Mouse (Mus musculus): ENCODE measurements around the gene Olfr353.

Gene Olfr353

GRCm38 (mm10) chr2:36892836-36893235, at the start of gene Olfr353:
Gene Olfr353 (minus strand): TSS chr2:36892936.
- DNase-seq = no peak

DNA sequence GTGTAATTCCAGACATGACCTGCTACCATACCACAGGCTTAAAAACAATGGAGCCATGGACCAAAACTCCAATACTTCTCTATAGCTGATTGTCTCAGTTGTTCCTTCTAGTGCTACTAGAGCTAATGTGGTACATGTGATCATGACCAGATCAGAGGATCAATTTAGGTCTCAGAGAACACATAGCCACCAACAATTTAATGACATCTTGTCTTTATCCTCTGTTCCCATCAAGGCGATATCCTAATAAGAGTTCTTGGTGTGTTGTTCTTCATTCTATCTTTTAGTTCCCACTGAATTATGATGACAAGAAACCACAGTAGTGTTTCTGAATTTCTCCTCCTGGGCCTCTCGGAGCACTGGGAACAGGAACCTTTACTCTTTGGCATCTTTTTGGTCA, 44.1 kb upstream of the Olfr353 start, which contains the start of gene Olfr356:
Gene Olfr356 (plus strand): TSS at position 301 of the 400 bp plus-strand sequence.
- no peak for DNase-seq

GRCm38 (mm10) chr2:36928797-36929196, 36.1 kb upstream of the Olfr353 start, which contains the start of gene Olfr355:
Gene Olfr355 (minus strand): TSS chr2:36928897.
- no peak for DNase-seq

DNA sequence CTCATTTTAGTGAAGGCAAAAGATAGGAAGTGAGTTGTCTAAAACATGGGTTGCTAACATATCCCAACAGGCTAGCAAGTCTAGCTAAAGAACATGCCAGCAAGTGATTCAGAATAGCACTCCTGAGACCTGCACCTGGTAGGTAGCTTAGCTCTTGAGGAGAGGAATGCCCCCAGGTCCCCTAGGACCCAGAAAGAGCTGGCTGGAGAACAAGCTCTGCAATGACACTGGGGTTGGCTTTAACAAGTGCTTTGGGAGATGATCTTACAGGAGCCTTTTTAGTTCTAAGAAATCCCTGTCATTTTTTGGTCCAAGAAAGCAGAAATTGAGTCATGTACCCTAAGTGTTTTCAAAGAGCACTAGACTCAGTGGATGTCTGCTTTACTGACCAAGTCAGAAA, 12.6 kb upstream of the Olfr353 start, which contains the start of gene Olfr354:
Gene Olfr354 (plus strand): TSS at position 301 of the 400 bp plus-strand sequence.
- no peak for DNase-seq

GRCm38 (mm10) chr2:36897114-36897513, 4.4 kb upstream of the Olfr353 start:
- DNase-seq = no peak

GRCm38 (mm10) chr2:36868160-36868559, 24.6 kb downstream of the Olfr353 start, which contains the start of gene Olfr352:
Gene Olfr352 (plus strand): TSS chr2:36868460.
- no peak for DNase-seq

DNA sequence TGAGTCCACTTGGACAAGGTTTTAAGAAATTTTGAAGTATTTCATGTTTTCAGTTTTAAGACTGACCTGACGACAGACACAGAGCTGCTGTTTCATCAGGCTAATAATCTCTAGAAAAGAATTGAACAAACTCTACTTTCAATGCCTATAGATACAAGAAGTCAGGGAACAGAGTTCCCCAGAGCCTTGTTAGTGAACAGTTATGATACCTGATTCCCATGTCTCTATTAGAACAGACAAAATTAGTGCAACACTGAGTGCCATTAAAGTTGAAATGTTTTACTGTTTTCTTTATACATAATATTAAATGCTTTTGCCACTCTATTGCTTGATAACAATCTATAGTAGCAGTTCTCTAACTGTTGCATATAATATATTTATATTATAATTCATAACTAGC, 30.2 kb downstream of the Olfr353 start, which contains the start of gene Olfr351:
Gene Olfr351 (minus strand): TSS at position 101 of the 400 bp plus-strand sequence.
- no peak for DNase-seq

- no peak for DNase-seq
Measured at GRCm38 (mm10) chr2:36846010-36846409, 46.7 kb downstream of the Olfr353 start, which contains the start of gene Olfr350. Gene Olfr350 (plus strand): TSS chr2:36846310.

Data from kidney, adult 9 months (tissue).